Mouse (Mus musculus) testis, adult 2 months (tissue): ENCODE data around the gene Tnfsf9.

Experiments
- CTCF ChIP-seq: fragments of 200-500 bp; IDR thresholded peaks from 2 replicates; pipeline ENCODE4 v1.5.1; 2012; ENCODE audit warnings: low read depth, mild to moderate bottlenecking, inconsistent platforms, low read length, moderate library complexity; ENCODE audit not compliant: control insufficient read depth, insufficient read depth, insufficient replicate concordance
- POLR2A ChIP-seq: fragments of 200-500 bp; IDR thresholded peaks from 2 replicates; pipeline ENCODE4 v1.6.1; 2012; ENCODE audit warnings: low read depth, mild to moderate bottlenecking, inconsistent platforms, low read length, moderate library complexity; ENCODE audit not compliant: control insufficient read depth

DNA sequence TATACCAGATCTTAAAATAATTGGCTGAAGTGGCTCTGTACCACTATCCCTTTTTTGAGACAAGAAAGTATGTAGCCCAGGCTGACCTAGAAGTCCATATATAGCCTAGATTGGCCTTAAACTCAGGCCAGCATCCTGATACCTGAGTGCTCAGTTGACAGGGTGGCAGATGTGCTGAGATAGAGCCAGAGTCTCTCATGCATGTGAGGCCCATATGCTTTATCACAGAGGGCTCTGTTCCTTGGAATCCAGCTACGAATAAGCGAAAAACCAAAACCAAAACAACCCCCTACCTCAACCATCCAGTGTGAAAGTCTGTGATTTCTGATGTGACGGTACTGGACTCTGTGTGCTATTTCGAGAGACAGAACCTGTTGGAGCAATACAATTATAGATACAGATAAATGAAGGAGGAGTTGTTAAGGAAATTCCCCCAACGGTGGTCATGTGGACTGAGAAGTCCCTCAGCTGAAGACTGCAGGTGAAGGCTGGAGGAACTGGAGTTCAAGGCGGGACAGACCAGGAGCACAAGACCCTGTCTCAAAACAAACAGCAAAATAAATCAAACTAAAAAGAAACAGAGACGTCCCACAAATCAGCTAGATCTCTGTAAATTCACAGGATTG lies 3.0 kb downstream of the Tnfsf9 start:
- TF ChIP-seq CTCF = no peak
- TF ChIP-seq POLR2A = no peak
